Mouse (Mus musculus) heart, embryonic 15.5 days (tissue): ENCODE measurements around the gene Xrcc2. TPM values are rescaled to one million over a fixed set of nuclear protein-coding genes. Genes with fewer than 3 reads are reported as not detected.
A peak's percentile ranks its signal among the peaks of the same experiment; 100 is the strongest.

Experiments
- ATAC-seq: fragments of 200-750 bp; cut with Nextera tagmentation; replicated peaks from 2 replicates; pipeline ENCODE4 v1.8.0; 2017; ENCODE audit warnings: low read depth, moderate TSS enrichment; ENCODE audit not compliant: insufficient number of reproducible peaks, insufficient read depth, low FRiP score
- H3K27ac ChIP-seq: fragments of 300-500 bp; sonication (generic); 2 replicates; pipeline ENCODE4 v1.5.1; 2015; ENCODE audit warnings: mild to moderate bottlenecking, inconsistent platforms
- H3K27me3 ChIP-seq: fragments of 300-500 bp; sonication (generic); 2 replicates; pipeline ENCODE4 v1.6.1; 2015; ENCODE audit warnings: inconsistent platforms
- H3K36me3 ChIP-seq: fragments of 300-500 bp; sonication (generic); 2 replicates; pipeline ENCODE4 v1.6.1; 2015; ENCODE audit warnings: mild to moderate bottlenecking, inconsistent platforms
- H3K4me1 ChIP-seq: fragments of 300-500 bp; sonication (generic); replicated peaks from 2 replicates; pipeline ENCODE4 v1.6.1; 2015; ENCODE audit warnings: inconsistent platforms
- H3K4me2 ChIP-seq: fragments of 300-500 bp; sonication (generic); 2 replicates; pipeline ENCODE4 v1.6.1; 2015; ENCODE audit warnings: inconsistent platforms, mild to moderate bottlenecking, moderate library complexity
- H3K4me3 ChIP-seq: fragments of 300-500 bp; sonication (generic); 2 replicates; pipeline ENCODE4 v1.5.1; 2015; ENCODE audit warnings: mild to moderate bottlenecking, inconsistent platforms
- H3K9ac ChIP-seq: fragments of 300-500 bp; sonication (generic); 2 replicates; pipeline ENCODE4 v1.6.1; 2015; ENCODE audit warnings: mild to moderate bottlenecking, inconsistent platforms
- H3K9me3 ChIP-seq: fragments of 300-500 bp; sonication (generic); replicated peaks from 2 replicates; pipeline ENCODE4 v1.6.1; 2016; ENCODE audit warnings: inconsistent platforms
- WGBS: fragments of 180-500 bp; shearing (Covaris S2); methylation state at CpG from one replicate; pipeline ENCODE4 v1.1.7; 2015; ENCODE audit warnings: mixed read lengths; 5-methylcytosine and 5-hydroxymethylcytosine counted together
- polyA plus RNA-seq: library from polyadenylated mRNA; unstranded; fragments of >200 nt; fragmentation: Nextera tagmentation; extraction: Ambion mirVana; gene quantifications from 2 replicates; pipeline ENCODE4 v1.2.1, GENCODE M21; 2015

Gene Xrcc2
- polyA plus RNA-seq, 1 experiment from 2014 or later = 5.7 TPM

- ATAC-seq = no peak
- no peaks in the 10 kb centered on the region for H3K36me3 ChIP-seq
- H3K27ac ChIP-seq = no peak overlapping the region
- H3K27me3 ChIP-seq = no peaks in the 10 kb centered on the region
- no peaks in the 10 kb centered on the region for H3K9me3 ChIP-seq
- no peak overlapping the region for H3K4me3 ChIP-seq
- H3K9ac ChIP-seq = no peak overlapping the region
- H3K4me2 ChIP-seq = no peak overlapping the region
- WGBS = 79% methylated on average over 9 of the region's 9 CpGs
- H3K4me1 ChIP-seq = no peaks in the 10 kb centered on the region
Measured at GRCm38 (mm10) chr5:25666684-25667083, 38.9 kb downstream of the Xrcc2 start.

GRCm38 (mm10) chr5:25666108-25666507 is 39.5 kb downstream of the Xrcc2 start:
- Histone ChIP-seq H3K4me3 (no peak overlapping the region), H3K36me3 (no peaks in the 10 kb centered on the region), H3K27me3 (no peaks in the 10 kb centered on the region), H3K9ac (no peak overlapping the region), H3K27ac (no peak overlapping the region), H3K9me3 (no peaks in the 10 kb centered on the region), H3K4me1 (no peaks in the 10 kb centered on the region), H3K4me2 (no peak overlapping the region)
- ATAC-seq = no peak
- 53% methylated on average over 4 of the region's 4 CpGs for WGBS

- 77% methylated on average over 10 of the region's 10 CpGs for WGBS
- no peak for ATAC-seq
Measured at GRCm38 (mm10) chr5:25665516-25665915, 40.1 kb downstream of the Xrcc2 start.

GRCm38 (mm10) chr5:25663165-25663564 is 42.5 kb downstream of the Xrcc2 start:
- ATAC-seq = no peak
- H3K4me1 ChIP-seq = no peaks in the 10 kb centered on the region
- H3K27ac ChIP-seq = no peak overlapping the region
- H3K9me3 ChIP-seq = no peaks in the 10 kb centered on the region
- no peak overlapping the region for H3K4me2 ChIP-seq
- H3K4me3 ChIP-seq = no peak overlapping the region
- H3K27me3 ChIP-seq = no peaks in the 10 kb centered on the region
- H3K36me3 ChIP-seq = no peaks in the 10 kb centered on the region
- 76% methylated on average over 2 of the region's 2 CpGs for WGBS
- H3K9ac ChIP-seq = no peak overlapping the region

More at GRCm38 (mm10) chr5:25665516-25665915, 40.1 kb downstream of the Xrcc2 start:
- H3K36me3 ChIP-seq = no peaks in the 10 kb centered on the region
- no peaks in the 10 kb centered on the region for H3K4me1 ChIP-seq
- H3K9ac ChIP-seq = no peak overlapping the region
- no peak overlapping the region for H3K4me2 ChIP-seq
- H3K27ac ChIP-seq = no peak overlapping the region
- no peak overlapping the region for H3K4me3 ChIP-seq
- no peaks in the 10 kb centered on the region for H3K9me3 ChIP-seq
- no peaks in the 10 kb centered on the region for H3K27me3 ChIP-seq

- Histone ChIP-seq H3K4me2 (peak overlapping the region; percentile 65), H3K27me3 (no peaks in the 10 kb centered on the region), H3K9ac (peak overlapping the region; percentile 48; the same call in 1 of the 2 replicates), H3K4me3 (peak overlapping the region; percentile 33), H3K4me1 (peaks cover 8% of the 10 kb centered on the region), H3K36me3 (no peaks in the 10 kb centered on the region), H3K9me3 (no peaks in the 10 kb centered on the region), H3K27ac (no peak overlapping the region)
- WGBS = 9% methylated on average over 14 of the region's 14 CpGs
- ATAC-seq = no peak
Measured at GRCm38 (mm10) chr5:25654578-25654987, 51.0 kb downstream of the Xrcc2 start.

GRCm38 (mm10) chr5:25653377-25653776 is 52.2 kb downstream of the Xrcc2 start:
- Histone ChIP-seq H3K9ac (no peak overlapping the region), H3K27me3 (no peaks in the 10 kb centered on the region), H3K4me2 (no peak overlapping the region), H3K27ac (no peak overlapping the region), H3K9me3 (no peaks in the 10 kb centered on the region), H3K4me1 (peaks cover 8% of the 10 kb centered on the region), H3K4me3 (no peak overlapping the region), H3K36me3 (no peaks in the 10 kb centered on the region)
- no peak for ATAC-seq
- 24% methylated on average over 3 of the region's 3 CpGs for WGBS

GRCm38 (mm10) chr5:25652435-25652834 is 53.2 kb downstream of the Xrcc2 start:
- H3K27me3 ChIP-seq = no peaks in the 10 kb centered on the region
- no peak overlapping the region for H3K9ac ChIP-seq
- no peaks in the 10 kb centered on the region for H3K36me3 ChIP-seq
- H3K4me2 ChIP-seq = no peak overlapping the region
- no peak overlapping the region for H3K27ac ChIP-seq
- 81% methylated on average over 7 of the region's 7 CpGs for WGBS
- no peak overlapping the region for H3K4me3 ChIP-seq
- peaks cover 8% of the 10 kb centered on the region for H3K4me1 ChIP-seq
- no peak for ATAC-seq
- no peaks in the 10 kb centered on the region for H3K9me3 ChIP-seq

GRCm38 (mm10) chr5:25645661-25646364 is 59.8 kb downstream of the Xrcc2 start:
- H3K4me1 ChIP-seq = no peaks in the 10 kb centered on the region
- H3K9me3 ChIP-seq = no peaks in the 10 kb centered on the region
- H3K36me3 ChIP-seq = no peaks in the 10 kb centered on the region
- H3K9ac ChIP-seq = no peak overlapping the region
- no peaks in the 10 kb centered on the region for H3K27me3 ChIP-seq
- no peak overlapping the region for H3K4me3 ChIP-seq
- WGBS = 80% methylated on average over 8 of the region's 8 CpGs
- H3K27ac ChIP-seq = no peak overlapping the region
- no peak overlapping the region for H3K4me2 ChIP-seq
- ATAC-seq = no peak

- H3K4me1 ChIP-seq = no peaks in the 10 kb centered on the region
- H3K4me3 ChIP-seq = no peak overlapping the region
- H3K27me3 ChIP-seq = no peaks in the 10 kb centered on the region
- H3K9ac ChIP-seq = no peak overlapping the region
- no peak for ATAC-seq
- H3K4me2 ChIP-seq = no peak overlapping the region
- WGBS = 95% methylated on average over 2 of the region's 2 CpGs
- H3K36me3 ChIP-seq = no peaks in the 10 kb centered on the region
- no peaks in the 10 kb centered on the region for H3K9me3 ChIP-seq
- no peak overlapping the region for H3K27ac ChIP-seq
Measured at GRCm38 (mm10) chr5:25644509-25644908, 61.1 kb downstream of the Xrcc2 start.

- no peak for ATAC-seq
- Histone ChIP-seq H3K4me3 (no peak overlapping the region), H3K9ac (no peak overlapping the region), H3K36me3 (no peaks in the 10 kb centered on the region), H3K4me1 (no peaks in the 10 kb centered on the region), H3K27me3 (no peaks in the 10 kb centered on the region), H3K27ac (no peak overlapping the region), H3K9me3 (no peaks in the 10 kb centered on the region), H3K4me2 (no peak overlapping the region)
- WGBS = 85% methylated on average over 1 of the region's 1 CpGs
Measured at GRCm38 (mm10) chr5:25642741-25643140, 62.9 kb downstream of the Xrcc2 start.
